Mouse (Mus musculus) heart, embryonic 15.5 days (tissue): Measurements from ENCODE around the gene Trim28. TPM values are rescaled to one million over a fixed set of nuclear protein-coding genes. Genes with fewer than 3 reads are reported as not detected.

Source experiments
- ATAC-seq: fragments of 200-750 bp; cut with Nextera tagmentation; replicated peaks from 2 replicates; pipeline ENCODE4 v1.8.0; 2017; ENCODE audit warnings: low read depth, moderate TSS enrichment; ENCODE audit not compliant: insufficient number of reproducible peaks, insufficient read depth, low FRiP score
- H3K27ac ChIP-seq: fragments of 300-500 bp; sonication (generic); 2 replicates; pipeline ENCODE4 v1.5.1; 2015; ENCODE audit warnings: mild to moderate bottlenecking, inconsistent platforms
- H3K27me3 ChIP-seq: fragments of 300-500 bp; sonication (generic); 2 replicates; pipeline ENCODE4 v1.6.1; 2015; ENCODE audit warnings: inconsistent platforms
- H3K36me3 ChIP-seq: fragments of 300-500 bp; sonication (generic); 2 replicates; pipeline ENCODE4 v1.6.1; 2015; ENCODE audit warnings: mild to moderate bottlenecking, inconsistent platforms
- H3K4me1 ChIP-seq: fragments of 300-500 bp; sonication (generic); replicated peaks from 2 replicates; pipeline ENCODE4 v1.6.1; 2015; ENCODE audit warnings: inconsistent platforms
- H3K4me2 ChIP-seq: fragments of 300-500 bp; sonication (generic); 2 replicates; pipeline ENCODE4 v1.6.1; 2015; ENCODE audit warnings: inconsistent platforms, mild to moderate bottlenecking, moderate library complexity
- H3K4me3 ChIP-seq: fragments of 300-500 bp; sonication (generic); 2 replicates; pipeline ENCODE4 v1.5.1; 2015; ENCODE audit warnings: mild to moderate bottlenecking, inconsistent platforms
- H3K9ac ChIP-seq: fragments of 300-500 bp; sonication (generic); 2 replicates; pipeline ENCODE4 v1.6.1; 2015; ENCODE audit warnings: mild to moderate bottlenecking, inconsistent platforms
- H3K9me3 ChIP-seq: fragments of 300-500 bp; sonication (generic); replicated peaks from 2 replicates; pipeline ENCODE4 v1.6.1; 2016; ENCODE audit warnings: inconsistent platforms
- WGBS: fragments of 180-500 bp; shearing (Covaris S2); methylation state at CpG from one replicate; pipeline ENCODE4 v1.1.7; 2015; ENCODE audit warnings: mixed read lengths; 5-methylcytosine and 5-hydroxymethylcytosine counted together
- polyA plus RNA-seq: library from polyadenylated mRNA; unstranded; fragments of >200 nt; fragmentation: Nextera tagmentation; extraction: Ambion mirVana; gene quantifications from 2 replicates; pipeline ENCODE4 v1.2.1, GENCODE M21; 2015

Trim28 gene
- polyA plus RNA-seq, 1 experiment from 2014 or later, result 116 TPM

DNA sequence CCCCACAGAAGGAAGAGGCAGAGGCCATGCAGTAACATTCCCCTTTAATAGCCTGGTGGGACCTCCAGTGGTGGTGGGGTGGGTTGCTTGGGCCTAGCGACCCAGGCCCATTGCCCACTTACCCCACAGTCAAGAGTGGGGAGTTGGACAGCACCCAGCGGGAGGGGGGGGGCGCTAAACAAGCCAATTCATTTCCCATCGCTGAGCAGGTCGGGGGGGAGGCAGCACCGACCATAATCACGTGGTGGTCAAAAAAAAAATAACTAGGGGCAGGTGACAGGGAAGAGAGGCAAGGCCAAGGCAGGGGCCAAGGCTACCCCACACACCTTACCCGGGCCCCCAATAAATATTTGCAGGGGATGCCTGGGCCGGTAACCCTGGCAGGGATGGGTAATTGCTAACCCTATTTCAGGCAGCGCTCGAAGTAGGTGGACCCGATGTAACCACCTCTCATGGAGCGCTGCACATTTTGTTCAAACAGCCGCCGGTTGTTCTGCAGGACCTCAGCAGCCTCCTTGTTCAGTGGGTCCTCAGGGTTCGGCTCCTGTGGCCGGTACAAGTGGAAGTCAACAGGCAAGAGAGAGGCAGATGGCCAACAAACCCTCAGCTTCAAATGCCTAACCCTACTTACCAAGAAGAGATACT lies 36.4 kb downstream of the Trim28 start:
- Histone ChIP-seq H3K9me3 (no peaks in the 10 kb centered on the region), H3K4me1 (peaks cover 42% of the 10 kb centered on the region), H3K4me2 (peak overlapping the region; percentile 87), H3K4me3 (peak overlapping the region; percentile 72), H3K36me3 (peaks cover 44% of the 10 kb centered on the region), H3K27me3 (no peaks in the 10 kb centered on the region), H3K27ac (peak overlapping the region; percentile 89), H3K9ac (no peak overlapping the region)
- 85% methylated on average over 17 of the region's 17 CpGs for WGBS
- no peak for ATAC-seq

DNA sequence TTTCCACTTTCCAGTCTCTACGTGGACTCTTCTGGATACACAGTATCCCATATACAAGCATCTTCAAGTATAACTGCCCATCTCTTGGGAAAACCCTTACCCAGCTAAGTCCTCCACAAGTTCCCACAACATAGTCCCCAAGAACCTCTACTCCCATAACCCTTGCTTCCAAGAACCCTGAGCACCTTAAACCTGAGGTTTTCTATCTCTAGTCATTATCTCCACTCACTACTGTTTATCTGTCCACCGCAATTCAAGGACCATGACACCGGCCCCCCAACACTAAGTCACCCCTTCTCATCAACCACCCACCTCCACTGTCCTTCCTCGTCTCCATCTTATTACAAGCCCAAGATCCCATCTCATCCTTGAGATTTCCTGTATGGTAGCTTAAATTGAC lies 37.9 kb downstream of the Trim28 start:
- peaks cover 5% of the 10 kb centered on the region; the same call in 1 of the 2 replicates for H3K27me3 ChIP-seq
- H3K4me3 ChIP-seq, result peak overlapping the region; percentile 90
- H3K9ac ChIP-seq, result peak overlapping the region; percentile 99
- H3K9me3 ChIP-seq, result no peaks in the 10 kb centered on the region
- H3K4me2 ChIP-seq, result peak overlapping the region; percentile 76
- peaks cover 42% of the 10 kb centered on the region for H3K4me1 ChIP-seq
- H3K36me3 ChIP-seq, result peaks cover 30% of the 10 kb centered on the region
- no peak for ATAC-seq
- 24% methylated on average over 4 of the region's 4 CpGs for WGBS
- peak overlapping the region; percentile 99 for H3K27ac ChIP-seq

DNA sequence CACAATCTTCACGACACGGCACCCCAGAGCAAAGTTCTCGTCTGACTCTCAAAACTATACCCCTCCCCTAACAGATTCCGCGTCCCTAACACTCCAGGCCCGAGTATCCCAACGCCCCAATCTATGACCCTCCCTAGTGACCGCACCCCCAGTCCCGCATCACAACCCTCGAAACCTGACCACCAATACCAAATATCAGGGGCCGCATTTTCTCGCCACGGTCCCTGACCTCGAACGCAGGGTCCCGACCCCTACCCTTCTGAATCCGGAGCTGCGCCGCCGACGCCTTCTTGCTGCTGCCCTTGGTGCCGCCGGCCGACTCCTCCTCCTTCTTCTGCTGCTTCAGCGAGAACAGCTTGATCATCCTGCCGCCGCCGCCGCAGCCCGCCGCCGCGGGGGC lies 38.5 kb downstream of the Trim28 start:
- Histone ChIP-seq H3K9me3 (no peaks in the 10 kb centered on the region), H3K4me2 (peak overlapping the region; percentile 76), H3K36me3 (peaks cover 24% of the 10 kb centered on the region), H3K27me3 (peaks cover 10% of the 10 kb centered on the region; the same call in 1 of the 2 replicates), H3K27ac (peak overlapping the region; percentile 99), H3K9ac (peak overlapping the region; percentile 99), H3K4me3 (peak overlapping the region; percentile 90), H3K4me1 (peaks cover 42% of the 10 kb centered on the region)
- WGBS, result under 1% methylated on average over 31 of the region's 33 CpGs
- ATAC-seq, result no peak

DNA sequence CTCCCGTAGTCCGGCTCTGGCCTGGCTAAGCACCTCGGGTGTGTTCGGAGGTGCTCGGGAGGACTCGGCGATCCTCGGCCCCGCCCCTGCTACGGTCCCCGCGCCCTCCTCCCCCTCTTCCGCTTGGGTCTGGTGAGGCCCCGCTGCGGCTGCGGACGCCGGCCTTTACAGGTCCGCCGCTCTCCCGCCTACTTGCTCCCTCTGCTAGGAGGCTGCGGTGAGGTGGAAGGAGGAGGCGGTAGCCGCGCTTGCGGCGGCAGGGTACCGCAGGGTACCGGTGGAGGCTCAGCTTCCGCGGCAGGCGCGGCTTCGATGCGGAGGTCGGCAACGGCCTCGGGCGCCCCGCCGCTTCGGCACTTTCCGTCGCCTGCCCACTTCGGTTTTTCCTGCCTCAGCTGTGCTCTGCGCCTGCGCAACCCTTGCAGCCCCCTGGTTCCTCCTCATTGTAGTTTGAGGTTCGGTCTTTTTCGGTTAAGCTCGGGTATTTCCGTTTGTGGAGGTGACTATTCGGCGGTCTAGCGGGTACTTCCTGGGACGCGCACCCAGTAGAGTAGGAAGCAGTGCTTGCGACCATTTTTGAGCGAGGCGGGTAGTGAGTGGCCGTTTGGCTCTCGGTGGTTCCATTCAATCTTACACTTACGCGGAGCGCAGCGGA lies 39.1 kb downstream of the Trim28 start, which contains the start of gene Ube2m:
Gene Ube2m (minus strand): TSS at position 375 of the 655 bp plus-strand sequence.
- Histone ChIP-seq H3K4me1 (peaks cover 38% of the 10 kb centered on the region), H3K4me2 (peak within 1 kb of the TSS; percentile 76), H3K36me3 (peaks cover 19% of the 10 kb centered on the region), H3K4me3 (peak within 1 kb of the TSS; percentile 90), H3K27ac (peak within 1 kb of the TSS; percentile 99), H3K27me3 (peaks cover 17% of the 10 kb centered on the region), H3K9ac (peak within 1 kb of the TSS; percentile 99), H3K9me3 (no peaks in the 10 kb centered on the region)
- WGBS, result under 1% methylated on average over 65 of the region's 65 CpGs
- ATAC-seq, result peak; percentile 92

DNA sequence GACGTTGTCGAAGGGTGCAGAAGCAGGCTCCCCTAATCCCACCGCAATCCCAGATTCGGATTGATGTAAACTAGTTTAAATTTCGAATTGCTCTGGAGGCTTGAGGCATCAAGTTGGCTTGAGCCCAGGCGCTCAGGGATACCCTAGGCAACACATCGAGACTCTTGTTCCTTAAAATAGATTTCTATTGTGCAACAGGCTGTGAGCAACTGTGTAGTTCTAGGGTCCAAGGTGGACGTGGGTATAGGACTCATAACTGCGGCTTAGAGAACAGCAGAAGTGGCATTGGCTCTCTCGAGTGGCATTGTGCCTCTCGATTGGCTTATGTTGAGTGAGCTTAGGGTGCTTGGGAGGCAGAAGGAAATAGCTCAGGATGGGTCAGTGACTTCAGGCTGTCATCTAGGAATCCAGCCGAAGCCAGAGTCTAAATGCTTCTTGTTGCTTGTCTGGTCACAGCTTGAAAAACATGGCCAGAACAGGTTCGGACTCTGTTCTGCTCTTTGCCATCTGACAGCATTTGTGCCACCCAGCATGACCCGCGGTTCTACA lies 39.8 kb downstream of the Trim28 start:
- ATAC-seq, result no peak
- peaks cover 16% of the 10 kb centered on the region for H3K36me3 ChIP-seq
- H3K9ac ChIP-seq, result peak overlapping the region; percentile 99
- peak overlapping the region; percentile 76 for H3K4me2 ChIP-seq
- H3K9me3 ChIP-seq, result no peaks in the 10 kb centered on the region
- H3K4me3 ChIP-seq, result peak overlapping the region; percentile 90
- H3K4me1 ChIP-seq, result peaks cover 37% of the 10 kb centered on the region
- WGBS, result 11% methylated on average over 15 of the region's 15 CpGs
- H3K27me3 ChIP-seq, result peaks cover 24% of the 10 kb centered on the region
- peak overlapping the region; percentile 99 for H3K27ac ChIP-seq

DNA sequence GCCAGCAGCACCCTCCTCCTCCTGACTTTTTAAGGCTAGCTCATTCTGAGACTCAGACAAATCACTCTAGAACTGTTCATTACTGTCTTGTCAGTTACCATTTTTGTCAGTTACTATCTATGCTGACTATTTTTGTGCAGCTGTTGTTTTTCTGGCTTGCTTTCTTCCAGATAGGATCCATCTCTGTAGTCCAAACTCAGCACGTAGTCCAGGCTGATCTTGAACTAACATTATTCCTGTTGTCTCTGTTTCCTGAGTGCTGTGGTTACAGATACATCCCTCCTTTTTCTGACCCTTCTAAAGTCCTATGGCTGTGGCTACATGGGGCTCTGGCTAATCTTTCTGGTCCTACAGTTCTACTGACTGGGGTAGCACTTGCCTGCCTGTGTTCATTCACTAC lies 40.3 kb downstream of the Trim28 start:
- Histone ChIP-seq H3K36me3 (peaks cover 16% of the 10 kb centered on the region), H3K9ac (peak overlapping the region; percentile 99; the same call in 1 of the 2 replicates), H3K9me3 (no peaks in the 10 kb centered on the region), H3K4me2 (peak overlapping the region; percentile 76), H3K4me3 (peak overlapping the region; percentile 90), H3K27ac (peak overlapping the region; percentile 99), H3K4me1 (peaks cover 38% of the 10 kb centered on the region), H3K27me3 (peaks cover 28% of the 10 kb centered on the region)
- ATAC-seq, result no peak
- WGBS, result 64% methylated on average over 1 of the region's 1 CpGs

DNA sequence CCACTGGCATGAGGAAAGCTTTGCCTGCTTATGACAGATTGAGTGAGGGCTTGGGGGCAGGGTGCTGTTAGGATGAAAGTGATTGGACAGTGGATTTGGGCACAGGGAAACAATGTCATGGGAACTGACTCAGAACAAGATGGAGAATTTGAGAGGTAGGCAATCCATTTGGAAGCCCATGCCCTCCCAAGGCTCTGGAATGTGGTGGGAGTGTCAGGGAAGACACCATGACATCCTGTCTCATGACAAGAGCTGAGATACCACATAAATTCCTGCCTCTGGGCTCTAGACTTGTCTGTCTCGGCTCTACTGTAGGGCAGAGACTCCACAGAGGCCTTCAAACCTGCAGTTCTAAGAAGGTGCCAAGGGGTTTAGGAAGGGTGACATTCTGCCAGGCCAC lies 42.3 kb downstream of the Trim28 start:
- H3K9ac ChIP-seq, result no peak overlapping the region
- no peak for ATAC-seq
- H3K4me3 ChIP-seq, result no peak overlapping the region
- 54% methylated on average over 1 of the region's 1 CpGs for WGBS
- H3K27ac ChIP-seq, result no peak overlapping the region
- H3K36me3 ChIP-seq, result peaks cover 2% of the 10 kb centered on the region; the same call in 1 of the 2 replicates
- peaks cover 33% of the 10 kb centered on the region for H3K4me1 ChIP-seq
- H3K27me3 ChIP-seq, result peaks cover 44% of the 10 kb centered on the region
- no peaks in the 10 kb centered on the region for H3K9me3 ChIP-seq
- H3K4me2 ChIP-seq, result no peak overlapping the region

DNA sequence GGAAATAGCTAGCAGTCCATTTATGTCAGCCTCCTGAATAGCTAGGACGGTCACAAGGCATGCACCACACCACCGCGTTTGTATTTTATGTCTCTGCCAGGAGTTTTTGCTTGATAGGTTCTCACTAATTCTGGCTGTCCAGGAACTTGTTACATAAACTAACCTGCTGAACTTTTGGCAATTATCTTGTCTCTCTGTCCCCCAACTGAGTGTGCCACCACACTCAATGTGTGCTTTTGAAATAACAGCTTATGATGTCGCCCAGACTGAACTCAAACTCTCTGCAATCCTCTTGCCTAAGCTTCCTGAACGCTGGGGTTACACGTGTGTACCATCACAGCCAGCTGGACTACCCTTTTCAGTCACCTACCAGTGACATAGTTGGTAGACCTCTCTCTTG lies 43.6 kb downstream of the Trim28 start:
- 66% methylated on average over 6 of the region's 6 CpGs for WGBS
- Histone ChIP-seq H3K36me3 (no peaks in the 10 kb centered on the region), H3K4me2 (no peak overlapping the region), H3K9me3 (no peaks in the 10 kb centered on the region), H3K27me3 (peaks cover 44% of the 10 kb centered on the region), H3K9ac (no peak overlapping the region), H3K27ac (no peak overlapping the region), H3K4me1 (peaks cover 25% of the 10 kb centered on the region), H3K4me3 (no peak overlapping the region)
- no peak for ATAC-seq

DNA sequence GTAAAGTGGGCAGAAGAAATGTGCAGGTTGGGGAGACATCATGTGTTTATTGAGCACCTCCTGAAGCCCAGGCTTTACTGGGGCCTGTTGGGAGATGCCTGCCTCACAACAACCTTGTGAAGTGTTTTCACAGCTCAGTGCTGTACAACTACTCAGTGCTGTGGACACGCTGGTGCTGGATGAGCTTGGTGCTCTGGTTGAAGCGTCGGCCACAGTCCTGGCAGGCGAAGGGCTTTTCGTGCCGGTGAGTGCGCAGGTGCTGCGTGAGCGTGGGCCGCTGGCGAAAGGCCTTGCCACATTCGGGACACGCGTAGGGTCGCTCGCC lies 44.2 kb downstream of the Trim28 start:
- H3K4me1 ChIP-seq, result peaks cover 25% of the 10 kb centered on the region
- no peaks in the 10 kb centered on the region for H3K36me3 ChIP-seq
- H3K27ac ChIP-seq, result no peak overlapping the region
- peak overlapping the region; percentile 55 for H3K4me3 ChIP-seq
- H3K4me2 ChIP-seq, result peak overlapping the region; percentile 95
- WGBS, result 42% methylated on average over 16 of the region's 16 CpGs
- peaks cover 44% of the 10 kb centered on the region for H3K27me3 ChIP-seq
- H3K9ac ChIP-seq, result no peak overlapping the region
- H3K9me3 ChIP-seq, result no peaks in the 10 kb centered on the region
- no peak for ATAC-seq

DNA sequence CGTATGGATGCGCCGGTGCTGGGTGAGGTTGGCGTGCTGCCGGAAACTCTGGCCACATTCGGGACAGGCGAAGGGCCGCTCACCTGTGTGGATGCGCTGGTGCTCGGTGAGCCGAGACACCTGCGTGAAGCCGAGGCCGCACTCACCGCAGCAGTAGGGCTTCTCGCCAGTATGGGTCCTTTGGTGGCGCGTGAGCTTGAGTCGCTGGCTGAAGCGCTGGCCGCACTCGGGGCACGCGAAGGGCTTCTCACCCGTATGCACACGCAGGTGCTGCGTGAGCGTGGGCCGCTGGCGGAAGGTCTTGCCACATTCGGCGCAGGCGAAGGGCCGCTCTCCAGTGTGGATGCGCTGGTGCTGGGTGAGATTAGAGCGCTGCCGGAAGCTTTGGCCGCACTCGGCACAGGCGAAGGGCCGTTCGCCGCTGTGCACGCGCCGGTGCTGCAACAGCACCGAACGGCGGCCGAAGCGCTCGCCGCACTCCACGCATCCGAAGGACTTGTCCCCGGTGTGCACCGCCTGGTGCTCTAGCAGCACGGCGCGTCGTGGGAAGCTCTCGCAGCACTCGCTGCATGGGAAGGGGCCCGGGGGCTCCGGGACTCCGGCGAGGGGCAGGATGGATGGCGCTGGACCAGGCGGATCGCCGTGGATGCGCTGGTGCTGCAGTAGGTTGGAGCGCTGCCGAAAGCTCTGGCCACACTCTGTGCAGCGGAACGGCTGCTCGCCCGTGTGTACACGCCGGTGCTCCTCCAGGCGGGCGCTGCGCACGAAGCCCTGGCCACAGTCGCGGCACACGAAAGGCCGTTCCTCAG lies 44.7 kb downstream of the Trim28 start:
- Histone ChIP-seq H3K9ac (peak overlapping the region; percentile 58), H3K4me2 (peak overlapping the region; percentile 95), H3K36me3 (no peaks in the 10 kb centered on the region), H3K9me3 (no peaks in the 10 kb centered on the region), H3K27me3 (peaks cover 44% of the 10 kb centered on the region), H3K4me3 (peak overlapping the region; percentile 55), H3K4me1 (peaks cover 24% of the 10 kb centered on the region), H3K27ac (no peak overlapping the region)
- peak; percentile 58; the same call in 1 of the 2 replicates for ATAC-seq
- 5% methylated on average over 88 of the region's 88 CpGs for WGBS

DNA sequence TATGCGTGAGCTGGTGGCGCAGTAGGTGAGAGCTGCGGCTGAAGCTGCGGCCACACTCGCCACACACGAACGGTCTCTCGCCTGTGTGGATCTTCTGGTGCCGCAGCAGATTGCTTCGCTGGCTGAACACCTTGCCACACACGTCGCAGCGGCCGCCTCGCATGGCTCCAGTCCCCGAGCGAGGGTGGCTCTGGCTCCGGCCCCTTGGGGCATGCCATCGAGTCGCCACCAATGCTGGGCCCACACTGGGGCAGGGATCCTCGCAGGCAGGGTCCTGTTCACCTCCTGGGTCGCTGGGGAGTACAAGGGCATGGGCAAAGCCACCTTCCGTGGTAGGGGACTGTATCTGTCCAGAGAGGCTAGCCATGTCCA lies 45.3 kb downstream of the Trim28 start:
- Histone ChIP-seq H3K4me2 (peak overlapping the region; percentile 95), H3K4me1 (peaks cover 18% of the 10 kb centered on the region), H3K9ac (peak overlapping the region; percentile 58), H3K27ac (no peak overlapping the region), H3K9me3 (no peaks in the 10 kb centered on the region), H3K27me3 (peaks cover 44% of the 10 kb centered on the region), H3K4me3 (peak overlapping the region; percentile 55), H3K36me3 (no peaks in the 10 kb centered on the region)
- 4% methylated on average over 23 of the region's 23 CpGs for WGBS
- no peak for ATAC-seq
